Mouse (Mus musculus) G1E (cell line): ENCODE results near the gene BC049715. TPM values are rescaled to one million over a fixed set of nuclear protein-coding genes. Genes with fewer than 3 reads are reported as not detected.

ENCODE experiments used
- ATAC-seq: 2 replicates; pipeline ENCODE4 v1.8.0; 2016; ENCODE audit warnings: mild to moderate bottlenecking; ENCODE audit not compliant: insufficient number of reproducible peaks, poor library complexity, low FRiP score, severe bottlenecking; ENCODE audit errors: extremely low read depth
- DNase-seq: peaks from one replicate; pipeline ENCODE4 v3.0.0; 2012; ENCODE audit warnings: low spot score
- H3K27me3 ChIP-seq: 2 replicates; pipeline ENCODE4 v1.6.1; 2012; ENCODE audit warnings: mild to moderate bottlenecking, low read length, inconsistent platforms; ENCODE audit not compliant: insufficient read depth
- H3K36me3 ChIP-seq: replicated peaks from 2 replicates; pipeline ENCODE3; 2012; ENCODE audit warnings: mild to moderate bottlenecking, inconsistent platforms
- H3K4me1 ChIP-seq: 2 replicates; pipeline ENCODE4 v1.6.1; 2012; ENCODE audit warnings: low read depth, low read length, inconsistent platforms, mixed read lengths; ENCODE audit not compliant: insufficient read depth
- H3K4me3 ChIP-seq: 2 replicates; pipeline ENCODE4 v1.5.1; 2012; ENCODE audit warnings: low read depth, mild to moderate bottlenecking, inconsistent platforms, low read length, moderate library complexity, mixed read lengths
- H3K9me3 ChIP-seq: replicated peaks from 2 replicates; pipeline ENCODE4 v1.6.1; 2012; ENCODE audit warnings: inconsistent platforms
- CTCF ChIP-seq: IDR thresholded peaks from 2 replicates; pipeline ENCODE4 v1.5.1; 2012; ENCODE audit warnings: low read depth, low read length, inconsistent platforms, mixed read lengths
- GATA1 ChIP-seq: IDR thresholded peaks from 2 replicates; pipeline ENCODE4 v1.6.1; 2012; ENCODE audit warnings: borderline replicate concordance, low read length, inconsistent platforms, mixed read lengths
- GATA2 ChIP-seq: IDR thresholded peaks from 2 replicates; pipeline ENCODE4 v1.6.1; 2012; ENCODE audit warnings: low read depth, low read length, inconsistent platforms, borderline replicate concordance
- POLR2AphosphoS5 ChIP-seq: IDR thresholded peaks from 2 replicates; pipeline ENCODE4 v1.6.1; 2012; ENCODE audit warnings: low read depth, low read length, inconsistent platforms; ENCODE audit not compliant: insufficient replicate concordance
- TAL1 ChIP-seq: conservative IDR thresholded peaks from 2 replicates; pipeline ENCODE4 v1.6.1; 2012; ENCODE audit warnings: low read depth, low read length, inconsistent platforms, mixed read lengths
- polyA plus RNA-seq: library from polyadenylated mRNA; stranded (reverse); fragments of >175 nt; gene quantifications from 2 replicates; pipeline ENCODE4 v1.2.3, GENCODE M21; 2012
- total RNA-seq, 2 experiments: library from RNA; stranded (forward) in 1 of 2; stranded (reverse) in 1 of 2; fragments of 200-1000 nt in 1 of 2; fragments of >200 nt in 1 of 2; fragmentation: Nextera tagmentation in 1 of 2; gene quantifications; 2 replicates each; pipeline ENCODE4 v1.2.3; 2014 to 2017

Gene BC049715
- total and polyA plus RNA-seq, 3 experiments = 1.5 to 2.6 (median 2.0) TPM

- H3K36me3 ChIP-seq = peaks cover 10% of the 10 kb centered on the region
- H3K4me1 ChIP-seq = peaks cover 64% of the 10 kb centered on the region
- no peak for TF ChIP-seq GATA1
- TF ChIP-seq POLR2AphosphoS5 = no peak
- no peak for TF ChIP-seq GATA2
- TF ChIP-seq CTCF = no peak
- TF ChIP-seq TAL1 = no peak
- H3K27me3 ChIP-seq = no peaks in the 10 kb centered on the region
- H3K9me3 ChIP-seq = no peaks in the 10 kb centered on the region
- ATAC-seq (no peak), DNase-seq (no peak)
- peak overlapping the region; percentile 72; the same call in 1 of the 2 replicates for H3K4me3 ChIP-seq
Measured at GRCm38 (mm10) chr6:136858420-136858819, 31.0 kb downstream of the BC049715 start.

- Histone ChIP-seq H3K9me3 (no peaks in the 10 kb centered on the region), H3K36me3 (no peaks in the 10 kb centered on the region), H3K4me3 (no peak overlapping the region), H3K4me1 (peaks cover 40% of the 10 kb centered on the region), H3K27me3 (peaks cover 15% of the 10 kb centered on the region)
- TF ChIP-seq GATA2 (no peak), CTCF (peak; percentile 35; the same call in 1 of the 2 replicates)
- ATAC-seq (no peak), DNase-seq (peak; percentile 29)
Measured at GRCm38 (mm10) chr6:136861020-136861419, 33.6 kb downstream of the BC049715 start.

GRCm38 (mm10) chr6:136865360-136865759, 37.9 kb downstream of the BC049715 start:
- no peak for DNase-seq
- H3K27me3 ChIP-seq = peaks cover 18% of the 10 kb centered on the region
- no peaks in the 10 kb centered on the region for H3K36me3 ChIP-seq
- H3K9me3 ChIP-seq = no peaks in the 10 kb centered on the region
- ATAC-seq = no peak
- TF ChIP-seq GATA2 = no peak
- TF ChIP-seq CTCF = no peak
- TF ChIP-seq GATA1 = no peak
- TF ChIP-seq TAL1 = no peak
- TF ChIP-seq POLR2AphosphoS5 = no peak
- peaks cover 10% of the 10 kb centered on the region for H3K4me1 ChIP-seq
- no peak overlapping the region for H3K4me3 ChIP-seq

- Histone ChIP-seq H3K27me3 (peaks cover 18% of the 10 kb centered on the region), H3K9me3 (no peaks in the 10 kb centered on the region), H3K36me3 (no peaks in the 10 kb centered on the region), H3K4me1 (peaks cover 2% of the 10 kb centered on the region), H3K4me3 (no peak overlapping the region)
- ATAC-seq = no peak
- TF ChIP-seq TAL1 (no peak), POLR2AphosphoS5 (no peak), GATA1 (no peak), GATA2 (no peak), CTCF (no peak)
- no peak for DNase-seq
Measured at GRCm38 (mm10) chr6:136866150-136866549, 38.7 kb downstream of the BC049715 start.

- H3K27me3 ChIP-seq = peaks cover 22% of the 10 kb centered on the region
- H3K36me3 ChIP-seq = no peaks in the 10 kb centered on the region
- DNase-seq (no peak), ATAC-seq (no peak)
- TF ChIP-seq CTCF (no peak), GATA2 (no peak), TAL1 (no peak), POLR2AphosphoS5 (no peak), GATA1 (no peak)
- H3K4me1 ChIP-seq = no peaks in the 10 kb centered on the region
- H3K9me3 ChIP-seq = no peaks in the 10 kb centered on the region
- no peak overlapping the region for H3K4me3 ChIP-seq
Measured at GRCm38 (mm10) chr6:136868921-136869320, 41.5 kb downstream of the BC049715 start.

- no peak for DNase-seq
- no peak for ATAC-seq
Measured at GRCm38 (mm10) chr6:136874599-136874998, 47.2 kb downstream of the BC049715 start.

GRCm38 (mm10) chr6:136875670-136876069, 48.2 kb downstream of the BC049715 start, which contains the start of gene Mgp:
Mgp (minus strand) TSS chr6:136875823.
- TF ChIP-seq CTCF (no peak), POLR2AphosphoS5 (no peak), TAL1 (no peak), GATA1 (no peak), GATA2 (no peak)
- DNase-seq (no peak), ATAC-seq (no peak)
- no peaks in the 10 kb centered on the region for H3K9me3 ChIP-seq
- H3K27me3 ChIP-seq = peaks cover 13% of the 10 kb centered on the region
- H3K36me3 ChIP-seq = no peaks in the 10 kb centered on the region
- no peaks in the 10 kb centered on the region for H3K4me1 ChIP-seq
- H3K4me3 ChIP-seq = no peak within 1 kb of the TSS

More at GRCm38 (mm10) chr6:136874599-136874998, 47.2 kb downstream of the BC049715 start:
- no peak overlapping the region for H3K4me3 ChIP-seq
- TF ChIP-seq GATA1 = no peak
- TF ChIP-seq TAL1 = no peak
- no peak for TF ChIP-seq CTCF
- no peak for TF ChIP-seq POLR2AphosphoS5
- TF ChIP-seq GATA2 = no peak
- H3K27me3 ChIP-seq = peaks cover 13% of the 10 kb centered on the region
- H3K4me1 ChIP-seq = no peaks in the 10 kb centered on the region
- no peaks in the 10 kb centered on the region for H3K9me3 ChIP-seq
- no peaks in the 10 kb centered on the region for H3K36me3 ChIP-seq
